Mouse (Mus musculus) testis, adult 2 months (tissue): ENCODE results near the gene Olig1.

Source experiments
- CTCF ChIP-seq: fragments of 200-500 bp; IDR thresholded peaks from 2 replicates; pipeline ENCODE4 v1.5.1; 2012; ENCODE audit warnings: low read depth, mild to moderate bottlenecking, inconsistent platforms, low read length, moderate library complexity; ENCODE audit not compliant: control insufficient read depth, insufficient read depth, insufficient replicate concordance
- POLR2A ChIP-seq: fragments of 200-500 bp; IDR thresholded peaks from 2 replicates; pipeline ENCODE4 v1.6.1; 2012; ENCODE audit warnings: low read depth, mild to moderate bottlenecking, inconsistent platforms, low read length, moderate library complexity; ENCODE audit not compliant: control insufficient read depth

DNA sequence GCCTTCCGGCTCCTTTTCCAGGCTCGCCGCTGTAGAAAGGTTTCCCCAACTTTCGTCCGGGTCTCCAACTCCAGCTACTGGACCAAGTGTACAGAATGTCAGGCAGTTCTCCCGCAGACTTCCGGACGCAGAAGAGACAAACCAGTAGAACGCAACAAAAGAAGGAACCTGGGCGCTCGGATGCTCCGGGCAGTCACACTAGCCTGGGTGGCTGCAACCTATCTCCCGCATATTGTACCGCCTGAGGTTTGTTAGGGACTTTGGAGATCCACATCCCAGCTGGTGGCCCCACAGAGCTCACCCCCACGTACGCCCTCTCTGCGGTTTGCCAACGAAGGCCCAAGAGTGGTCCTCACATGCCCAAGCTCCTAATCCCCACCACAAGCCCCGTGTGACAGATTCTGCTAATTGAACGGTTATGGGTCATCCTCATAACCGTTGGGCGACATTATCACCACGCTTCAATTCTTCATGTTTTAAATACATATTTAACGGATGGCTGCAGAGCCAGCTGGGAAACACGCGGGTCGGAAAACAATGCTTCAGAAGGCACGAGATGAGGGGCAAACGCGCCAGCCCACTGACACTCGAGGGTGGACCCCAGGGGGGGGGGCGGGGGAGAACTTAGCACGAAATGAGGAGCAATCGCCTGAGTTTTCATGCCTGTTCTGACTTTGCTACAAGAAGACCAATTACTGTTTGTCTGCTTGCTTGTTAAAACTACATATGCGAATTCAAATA is 46.1 kb upstream of the Olig1 start:
- no peak for TF ChIP-seq POLR2A
- no peak for TF ChIP-seq CTCF
